Mouse (Mus musculus) myocyte (in vitro differentiated cells): ENCODE measurements around the gene Mex3d. TPM values are rescaled to one million over a fixed set of nuclear protein-coding genes. Genes with fewer than 3 reads are reported as not detected.

ENCODE experiments used
- H3K27me3 ChIP-seq: one replicate; pipeline ENCODE4 v1.6.1; 2011; ENCODE audit not compliant: control insufficient read depth, insufficient read depth, insufficient read length
- H3K36me3 ChIP-seq: one replicate; pipeline ENCODE4 v1.6.1; 2011; ENCODE audit not compliant: control insufficient read depth, insufficient read depth
- H3K4me2 ChIP-seq: one replicate; pipeline ENCODE4 v1.6.1; 2011; ENCODE audit warnings: low read depth, control low read depth
- H3K4me3 ChIP-seq: one replicate; pipeline ENCODE4 v1.5.1; 2011; ENCODE audit warnings: mild to moderate bottlenecking, control low read depth, moderate library complexity
- H3K79me2 ChIP-seq: one replicate; pipeline ENCODE4 v1.6.1; 2011; ENCODE audit not compliant: control insufficient read depth, insufficient read depth
- H3ac ChIP-seq: one replicate; pipeline ENCODE4 v1.6.1; 2011; ENCODE audit not compliant: control insufficient read depth, insufficient read length
- CEBPB ChIP-seq: IDR thresholded peaks from 2 replicates; pipeline ENCODE4 v1.6.1; 2011; ENCODE audit warnings: mild to moderate bottlenecking, moderate library complexity; ENCODE audit not compliant: poor library complexity, insufficient read depth, severe bottlenecking
- E2F4 ChIP-seq: IDR thresholded peaks from one replicate; pipeline ENCODE4 v1.6.1; 2011; ENCODE audit warnings: mild to moderate bottlenecking, control low read depth, moderate library complexity; ENCODE audit not compliant: insufficient read depth
- MAX ChIP-seq: IDR thresholded peaks from one replicate; pipeline ENCODE4 v1.6.1; 2011; ENCODE audit warnings: low read depth, mild to moderate bottlenecking, control low read depth
- MYOD1 ChIP-seq, 3 experiments: IDR thresholded peaks; one replicate each; pipeline ENCODE4 v1.6.1; 2011; ENCODE audit warnings: control low read depth in 2 of 3, low read depth in 2 of 3, mild to moderate bottlenecking in 2 of 3, moderate library complexity in 1 of 3; ENCODE audit not compliant: insufficient read length in 2 of 3, control insufficient read depth in 1 of 3
- MYOG ChIP-seq, 3 experiments: IDR thresholded peaks; one replicate each; pipeline ENCODE4 v1.6.1; 2011; ENCODE audit warnings: control low read depth in 2 of 3, low read depth in 2 of 3, mild to moderate bottlenecking in 2 of 3; ENCODE audit not compliant: insufficient read length in 2 of 3, control insufficient read depth in 1 of 3, insufficient read depth in 1 of 3
- POLR2A ChIP-seq: IDR thresholded peaks from one replicate; pipeline ENCODE4 v1.6.1; 2011; ENCODE audit warnings: low read depth, mild to moderate bottlenecking, control low read depth, moderate library complexity; ENCODE audit not compliant: insufficient read length
- POLR2AphosphoS2 ChIP-seq: IDR thresholded peaks from one replicate; pipeline ENCODE4 v1.6.1; 2011; ENCODE audit warnings: low read depth, control low read depth; ENCODE audit not compliant: insufficient read length
- REST ChIP-seq: IDR thresholded peaks from one replicate; pipeline ENCODE4 v1.6.1; 2011; ENCODE audit warnings: mild to moderate bottlenecking, control low read depth, moderate library complexity; ENCODE audit not compliant: insufficient read depth, insufficient read length
- SRF ChIP-seq: IDR thresholded peaks from one replicate; pipeline ENCODE4 v1.6.1; 2011; ENCODE audit warnings: low read depth; ENCODE audit not compliant: control insufficient read depth, insufficient read length
- TCF12 ChIP-seq: IDR thresholded peaks from one replicate; pipeline ENCODE4 v1.6.1; 2011; ENCODE audit warnings: mild to moderate bottlenecking, control low read depth; ENCODE audit not compliant: poor library complexity, insufficient read depth, severe bottlenecking
- TCF3 ChIP-seq: IDR thresholded peaks from one replicate; pipeline ENCODE4 v1.6.1; 2011; ENCODE audit warnings: low read depth, control low read depth; ENCODE audit not compliant: insufficient read length
- USF1 ChIP-seq: IDR thresholded peaks from one replicate; pipeline ENCODE4 v1.6.1; 2011; ENCODE audit warnings: low read depth, mild to moderate bottlenecking, control low read depth, moderate library complexity
- polyA plus RNA-seq: library from polyadenylated mRNA; unstranded; fragments of >200 nt; fragmentation: generic; extraction: Trizol; gene quantifications from one replicate; pipeline ENCODE4 v1.2.1, GENCODE M21; 2012; ENCODE audit warnings: missing spikeins

Mex3d gene
- polyA plus RNA-seq, 1 experiment = 29.6 TPM

DNA sequence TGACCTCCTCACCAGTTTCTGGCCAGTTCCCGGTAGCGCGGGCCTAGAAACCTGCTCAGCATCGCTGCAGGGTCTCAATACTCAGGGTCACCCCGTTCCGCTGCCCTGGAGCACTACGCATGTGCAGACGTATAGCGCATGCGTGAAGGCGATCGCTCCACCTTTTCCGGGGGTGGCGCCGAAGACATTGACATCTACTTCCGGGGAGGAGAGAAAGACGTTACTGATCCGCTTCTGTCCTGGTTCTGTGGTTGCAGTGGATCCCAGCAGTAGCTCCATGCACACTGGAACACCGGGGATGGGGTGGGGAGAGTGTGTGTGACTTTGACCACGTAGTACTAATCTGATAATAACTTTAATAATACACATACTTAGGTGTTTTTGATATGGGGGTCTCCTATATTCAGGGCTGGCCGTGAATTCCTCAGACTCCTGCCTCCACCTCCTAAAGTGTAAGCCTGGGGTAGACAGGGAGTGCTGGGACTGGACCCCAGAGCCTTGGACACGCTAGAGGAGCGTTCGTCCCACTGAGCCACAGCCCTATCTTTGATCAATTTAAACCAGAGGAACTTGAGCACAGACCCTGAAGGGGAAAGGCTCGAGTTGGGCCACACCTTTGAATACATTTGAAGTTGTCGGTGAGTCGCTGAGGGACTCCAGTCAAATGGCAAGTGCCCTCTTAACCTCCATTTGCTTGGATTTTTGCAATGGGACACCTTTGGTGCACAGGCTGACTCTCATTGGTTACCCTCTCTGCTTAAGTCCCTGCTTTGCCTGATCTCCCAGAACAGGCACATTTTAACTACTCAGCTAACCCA is 19.4 kb upstream of the Mex3d start, which contains the start of gene Uqcr11:
Uqcr11 (minus strand) TSS at position 147 of the 818 bp plus-strand sequence.
- peak within 1 kb of the TSS; percentile 58 for H3ac ChIP-seq
- H3K4me2 ChIP-seq = peak within 1 kb of the TSS; percentile 100
- H3K79me2 ChIP-seq = peaks cover 33% of the 10 kb centered on the region
- H3K36me3 ChIP-seq = peaks cover 13% of the 10 kb centered on the region
- TF ChIP-seq POLR2A (peak; percentile 70), MYOD1 (IDR thresholded peaks at IDR 0.05; ENCODE audit: control insufficient read depth in 1 of 3, insufficient read length in 2 of 3, low read depth in 2 of 3) (no peak)
- peak within 1 kb of the TSS; percentile 93 for H3K4me3 ChIP-seq
- H3K27me3 ChIP-seq = no peaks in the 10 kb centered on the region

DNA sequence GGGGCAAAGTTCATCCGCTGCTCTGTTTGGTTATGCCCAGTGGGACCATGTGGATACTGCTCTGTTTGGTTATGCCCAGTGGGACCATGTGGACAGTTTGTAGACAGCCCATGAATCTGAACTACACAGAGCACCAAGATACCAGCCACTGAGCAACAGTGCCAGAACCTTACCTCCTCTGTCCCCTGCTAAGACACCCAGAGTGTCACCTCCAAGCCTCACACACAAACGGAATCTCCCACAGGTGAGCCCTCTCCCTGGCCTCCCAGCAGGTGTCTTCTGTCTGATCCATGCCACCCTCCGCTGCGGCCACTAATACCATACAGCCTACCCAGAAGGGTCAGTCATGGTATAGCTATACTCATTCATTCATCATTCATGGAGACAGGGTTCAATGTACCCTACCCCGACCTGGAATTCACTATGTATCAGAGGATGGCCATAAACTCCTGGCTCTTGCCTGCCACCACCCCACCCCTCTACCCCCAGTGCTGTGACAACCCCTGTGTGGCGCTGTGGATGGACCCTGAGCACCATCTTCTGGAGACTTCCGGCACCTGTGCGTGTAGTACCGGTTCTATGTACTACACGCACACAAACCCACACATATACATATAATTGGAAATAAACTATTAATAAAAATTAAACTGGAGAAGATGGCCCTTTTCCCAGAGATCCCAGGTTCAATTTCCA is 18.2 kb upstream of the Mex3d start:
- peak overlapping the region; percentile 93 for H3K4me3 ChIP-seq
- peak overlapping the region; percentile 58 for H3ac ChIP-seq
- peaks cover 7% of the 10 kb centered on the region for H3K36me3 ChIP-seq

DNA sequence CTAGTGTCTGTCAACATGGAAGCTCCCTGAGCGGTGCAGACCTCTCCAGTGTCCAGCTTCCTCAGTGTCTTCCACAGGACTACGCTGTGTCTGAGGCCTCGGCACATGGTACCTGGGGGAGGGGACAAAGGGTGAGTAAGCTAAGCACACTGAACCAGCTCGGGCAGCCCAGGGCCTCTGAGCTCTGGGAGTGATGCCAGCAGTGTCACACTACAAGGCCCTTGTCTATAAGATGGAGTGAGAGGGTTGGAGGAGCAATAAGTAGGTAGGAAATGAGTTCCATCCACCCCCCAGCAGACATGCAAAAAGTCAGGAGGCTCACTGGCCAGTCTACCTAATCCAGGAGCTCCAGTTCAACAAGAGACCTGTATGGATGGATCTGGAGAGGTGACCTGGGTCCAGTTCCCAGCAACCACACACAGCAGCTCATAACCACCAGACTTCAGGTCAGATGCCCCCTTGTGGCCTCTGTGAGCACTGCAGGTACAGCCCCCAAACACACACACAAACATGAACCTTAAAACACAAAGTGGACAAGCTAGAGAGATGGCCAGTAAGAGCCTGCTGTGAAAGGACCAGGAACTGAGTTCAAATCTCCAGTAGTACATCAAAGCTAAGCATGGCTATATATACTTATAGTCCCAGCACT is 15.7 kb upstream of the Mex3d start:
- Histone ChIP-seq H3K36me3 (peaks cover 7% of the 10 kb centered on the region), H3K27me3 (no peaks in the 10 kb centered on the region), H3K4me3 (no peak overlapping the region), H3K79me2 (peaks cover 38% of the 10 kb centered on the region), H3ac (no peak overlapping the region), H3K4me2 (no peak overlapping the region)
- TF ChIP-seq CEBPB (no peak), E2F4 (no peak), TCF3 (no peak), USF1 (no peak), POLR2A (no peak), SRF (no peak), MYOG (IDR thresholded peaks at IDR 0.05; ENCODE audit: control insufficient read depth in 1 of 3, insufficient read depth in 1 of 3, insufficient read length in 2 of 3, low read depth in 2 of 3) (no peak), MAX (no peak), TCF12 (no peak), REST (no peak), MYOD1 (IDR thresholded peaks at IDR 0.05; ENCODE audit: control insufficient read depth in 1 of 3, insufficient read length in 2 of 3, low read depth in 2 of 3) (no peak), POLR2AphosphoS2 (no peak)

More for the DNA sequence above, 18.2 kb upstream of the Mex3d start:
- Histone ChIP-seq H3K4me2 (peak overlapping the region; percentile 95), H3K27me3 (no peaks in the 10 kb centered on the region), H3K79me2 (peaks cover 33% of the 10 kb centered on the region)
- no peak for TF ChIP-seq MYOD1 (IDR thresholded peaks at IDR 0.05; ENCODE audit: control insufficient read depth in 1 of 3, insufficient read length in 2 of 3, low read depth in 2 of 3)
- no peak for TF ChIP-seq MYOG (IDR thresholded peaks at IDR 0.05; ENCODE audit: control insufficient read depth in 1 of 3, insufficient read depth in 1 of 3, insufficient read length in 2 of 3, low read depth in 2 of 3)
- TF ChIP-seq POLR2AphosphoS2 = no peak
- TF ChIP-seq CEBPB = no peak
- TF ChIP-seq USF1 = no peak
- no peak for TF ChIP-seq MAX
- no peak for TF ChIP-seq REST
- no peak for TF ChIP-seq TCF12
- no peak for TF ChIP-seq TCF3
- no peak for TF ChIP-seq POLR2A
- TF ChIP-seq E2F4 = no peak

DNA sequence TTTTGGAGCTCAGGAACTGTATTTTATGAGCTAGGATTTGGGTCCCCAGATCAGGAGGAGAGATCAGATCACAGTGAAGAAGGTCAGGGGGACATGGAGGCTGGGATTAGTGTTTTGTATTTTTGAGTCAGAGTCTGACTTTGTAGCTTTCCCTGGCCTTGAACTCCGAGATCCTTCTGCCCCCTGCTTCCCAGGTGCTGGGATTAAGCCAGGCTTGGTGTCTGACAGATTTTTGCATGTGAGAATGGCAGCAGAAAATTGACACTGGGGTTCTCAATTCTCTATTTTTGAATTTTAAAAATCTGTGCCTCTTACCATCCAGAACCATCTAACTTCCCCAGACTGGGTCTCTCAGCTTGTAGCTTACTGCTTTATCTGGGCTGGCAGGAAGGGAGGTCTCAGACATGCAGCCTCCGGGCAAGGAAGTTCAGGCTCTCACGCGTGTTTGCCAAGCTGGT is 13.3 kb upstream of the Mex3d start:
- Histone ChIP-seq H3K79me2 (peaks cover 53% of the 10 kb centered on the region), H3ac (no peak overlapping the region), H3K4me3 (no peak overlapping the region), H3K27me3 (no peaks in the 10 kb centered on the region), H3K36me3 (peaks cover 14% of the 10 kb centered on the region), H3K4me2 (peak overlapping the region; percentile 95)
- TF ChIP-seq USF1 (no peak), REST (no peak), POLR2A (no peak), E2F4 (no peak), MYOG (IDR thresholded peaks at IDR 0.05; ENCODE audit: control insufficient read depth in 1 of 3, insufficient read depth in 1 of 3, insufficient read length in 2 of 3, low read depth in 2 of 3) (no peak), CEBPB (no peak), MAX (no peak), SRF (no peak), TCF3 (no peak), TCF12 (no peak), POLR2AphosphoS2 (no peak), MYOD1 (IDR thresholded peaks at IDR 0.05; ENCODE audit: control insufficient read depth in 1 of 3, insufficient read length in 2 of 3, low read depth in 2 of 3) (no peak)
